Mouse (Mus musculus) liver, postnatal 0 days (tissue): ENCODE data around the gene Fam163b. TPM values are rescaled to one million over a fixed set of nuclear protein-coding genes. Genes with fewer than 3 reads are reported as not detected.

ENCODE experiments used
- ATAC-seq: fragments of 200-750 bp; cut with Nextera tagmentation; 2 replicates; pipeline ENCODE4 v1.8.0; 2017; ENCODE audit warnings: mild to moderate bottlenecking, moderate library complexity
- DNase-seq: peaks from one replicate; pipeline ENCODE4 v3.0.0-alpha.2; 2016
- H3K27ac ChIP-seq: fragments of 300-500 bp; sonication (generic); 2 replicates; pipeline ENCODE4 v1.5.1; 2014; ENCODE audit warnings: antibody characterized with exemption, moderate library complexity, mild to moderate bottlenecking, low read depth
- H3K27me3 ChIP-seq: fragments of 300-500 bp; sonication (generic); 2 replicates; pipeline ENCODE4 v1.6.1; 2014; ENCODE audit warnings: low read length, control low read depth, mixed read lengths; ENCODE audit not compliant: insufficient read depth
- H3K36me3 ChIP-seq: fragments of 300-500 bp; sonication (generic); replicated peaks from 2 replicates; pipeline ENCODE4 v1.6.1; 2014; ENCODE audit warnings: mild to moderate bottlenecking, control low read depth, low read length, moderate library complexity, mixed read lengths; ENCODE audit not compliant: insufficient read depth
- H3K4me1 ChIP-seq: fragments of 300-500 bp; sonication (generic); 2 replicates; pipeline ENCODE4 v1.6.1; 2014; ENCODE audit warnings: antibody characterized with exemption, mild to moderate bottlenecking, control low read depth; ENCODE audit not compliant: insufficient read depth
- H3K4me2 ChIP-seq: fragments of 300-500 bp; sonication (generic); 2 replicates; pipeline ENCODE4 v1.6.1; 2014; ENCODE audit warnings: low read depth, mild to moderate bottlenecking, low read length, moderate library complexity, mixed read lengths
- H3K4me3 ChIP-seq: fragments of 300-500 bp; sonication (generic); 2 replicates; pipeline ENCODE4 v1.5.1; 2014; ENCODE audit warnings: low read depth, low read length
- H3K9ac ChIP-seq: fragments of 300-500 bp; sonication (generic); replicated peaks from 2 replicates; pipeline ENCODE4 v1.6.1; 2014; ENCODE audit warnings: mild to moderate bottlenecking, moderate library complexity
- H3K9me3 ChIP-seq: fragments of 300-500 bp; sonication (generic); 2 replicates; pipeline ENCODE4 v1.6.1; 2016; ENCODE audit warnings: mild to moderate bottlenecking, control low read depth, low read length, mixed read lengths
- CTCF ChIP-seq: sonication (generic); IDR thresholded peaks from 2 replicates; pipeline ENCODE4 v1.5.1; 2016; ENCODE audit warnings: antibody characterized with exemption, low read depth
- EP300 ChIP-seq: IDR thresholded peaks from 2 replicates; pipeline ENCODE4 v1.6.1; 2016; ENCODE audit warnings: antibody characterized with exemption, low read depth, mild to moderate bottlenecking
- WGBS: fragments of 180-500 bp; shearing (Covaris S2); extraction: QIAGEN DNeasy Blood & Tissue Kit; methylation state at CpG from one replicate; pipeline ENCODE4 v1.1.7; 2014; ENCODE audit not compliant: insufficient replicate concordance; 5-methylcytosine and 5-hydroxymethylcytosine counted together
- polyA plus RNA-seq: library from polyadenylated mRNA; unstranded; fragments of >200 nt; fragmentation: Nextera tagmentation; extraction: Ambion mirVana; gene quantifications from 2 replicates; pipeline ENCODE4 v1.2.1, GENCODE M21; 2015

Gene Fam163b
- polyA plus RNA-seq, 1 experiment from 2014 or later, result not detected

DNA sequence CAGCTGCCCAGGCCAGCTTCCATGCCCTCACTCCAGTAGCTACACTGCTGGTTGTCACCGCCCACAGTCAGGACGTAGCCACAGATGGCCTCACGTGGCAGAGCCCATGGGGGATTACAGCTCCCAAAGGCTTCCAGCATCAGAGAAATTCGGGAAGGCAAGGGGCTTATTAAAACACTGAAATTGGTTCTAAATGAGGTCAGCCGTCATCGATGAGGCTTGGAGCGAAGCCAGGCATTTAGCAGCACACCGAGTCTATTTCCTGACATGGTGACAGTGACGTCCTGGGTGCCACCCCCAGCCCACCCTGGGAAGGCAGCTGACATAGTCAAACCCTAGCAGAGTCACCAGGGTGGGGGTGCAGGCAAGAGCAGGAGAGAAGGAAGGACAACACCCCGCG is 20.4 kb upstream of the Fam163b start:
- Histone ChIP-seq H3K4me1 (no peaks in the 10 kb centered on the region), H3K4me3 (no peak overlapping the region), H3K36me3 (no peaks in the 10 kb centered on the region), H3K4me2 (no peak overlapping the region), H3K27me3 (no peaks in the 10 kb centered on the region), H3K9ac (no peak overlapping the region), H3K9me3 (no peaks in the 10 kb centered on the region), H3K27ac (no peak overlapping the region)
- ATAC-seq, result no peak
- TF ChIP-seq EP300, result no peak
- no peak for TF ChIP-seq CTCF
- WGBS, result 67% methylated on average over 11 of the region's 11 CpGs
- DNase-seq, result no peak

- H3K4me2 ChIP-seq, result no peak overlapping the region
- H3K9ac ChIP-seq, result no peak overlapping the region
- ATAC-seq (no peak), DNase-seq (no peak)
- 85% methylated on average over 2 of the region's 2 CpGs for WGBS
- H3K9me3 ChIP-seq, result no peaks in the 10 kb centered on the region
- no peak overlapping the region for H3K27ac ChIP-seq
- H3K27me3 ChIP-seq, result no peaks in the 10 kb centered on the region
- no peaks in the 10 kb centered on the region for H3K4me1 ChIP-seq
- no peak overlapping the region for H3K4me3 ChIP-seq
- TF ChIP-seq EP300 (no peak), CTCF (no peak)
- no peaks in the 10 kb centered on the region for H3K36me3 ChIP-seq
Measured at GRCm38 (mm10) chr2:27161526-27161925, 19.2 kb upstream of the Fam163b start.

DNA sequence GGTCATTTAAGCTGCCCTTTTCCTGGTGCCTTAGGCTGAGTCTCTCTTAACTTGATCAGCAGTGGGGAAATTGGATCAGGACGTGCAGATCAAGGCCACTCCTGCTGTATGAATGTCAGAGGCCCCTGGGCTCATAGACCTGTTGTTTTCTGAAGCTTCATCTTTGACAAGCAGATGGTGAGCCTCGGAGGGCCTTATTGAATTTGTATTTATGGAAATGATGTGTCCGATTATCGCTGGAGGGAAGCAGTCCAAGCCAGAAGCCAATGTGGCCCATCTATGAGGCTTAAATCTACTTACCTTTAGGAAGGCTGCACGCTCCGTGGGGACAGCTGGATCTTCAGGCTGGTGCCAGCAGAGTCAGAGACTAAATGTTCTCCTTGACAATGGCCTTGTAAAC is 14.3 kb upstream of the Fam163b start:
- Histone ChIP-seq H3K27ac (no peak overlapping the region), H3K36me3 (no peaks in the 10 kb centered on the region), H3K4me2 (no peak overlapping the region), H3K4me1 (no peaks in the 10 kb centered on the region), H3K9ac (no peak overlapping the region), H3K27me3 (no peaks in the 10 kb centered on the region), H3K4me3 (no peak overlapping the region), H3K9me3 (no peaks in the 10 kb centered on the region)
- 65% methylated on average over 6 of the region's 6 CpGs for WGBS
- ATAC-seq (no peak), DNase-seq (no peak)
- TF ChIP-seq EP300 (no peak), CTCF (no peak)

- WGBS, result 73% methylated on average over 10 of the region's 10 CpGs
- no peak overlapping the region for H3K9ac ChIP-seq
- ATAC-seq (no peak), DNase-seq (no peak)
- no peaks in the 10 kb centered on the region for H3K36me3 ChIP-seq
- TF ChIP-seq CTCF (no peak), EP300 (no peak)
- no peak overlapping the region for H3K27ac ChIP-seq
- H3K27me3 ChIP-seq, result no peaks in the 10 kb centered on the region
- no peak overlapping the region for H3K4me2 ChIP-seq
- H3K9me3 ChIP-seq, result no peaks in the 10 kb centered on the region
- H3K4me1 ChIP-seq, result no peaks in the 10 kb centered on the region
- H3K4me3 ChIP-seq, result no peak overlapping the region
Measured at GRCm38 (mm10) chr2:27154466-27155185, 12.3 kb upstream of the Fam163b start.

- no peaks in the 10 kb centered on the region for H3K27me3 ChIP-seq
- H3K9me3 ChIP-seq, result no peaks in the 10 kb centered on the region
- H3K9ac ChIP-seq, result no peak overlapping the region
- H3K4me2 ChIP-seq, result no peak overlapping the region
- DNase-seq (no peak), ATAC-seq (no peak)
- H3K4me1 ChIP-seq, result no peaks in the 10 kb centered on the region
- H3K27ac ChIP-seq, result no peak overlapping the region
- TF ChIP-seq CTCF (no peak), EP300 (no peak)
- no peak overlapping the region for H3K4me3 ChIP-seq
- no peaks in the 10 kb centered on the region for H3K36me3 ChIP-seq
- WGBS, result 8% methylated on average over 2 of the region's 2 CpGs
Measured at GRCm38 (mm10) chr2:27149457-27149856, 7.2 kb upstream of the Fam163b start.

DNA sequence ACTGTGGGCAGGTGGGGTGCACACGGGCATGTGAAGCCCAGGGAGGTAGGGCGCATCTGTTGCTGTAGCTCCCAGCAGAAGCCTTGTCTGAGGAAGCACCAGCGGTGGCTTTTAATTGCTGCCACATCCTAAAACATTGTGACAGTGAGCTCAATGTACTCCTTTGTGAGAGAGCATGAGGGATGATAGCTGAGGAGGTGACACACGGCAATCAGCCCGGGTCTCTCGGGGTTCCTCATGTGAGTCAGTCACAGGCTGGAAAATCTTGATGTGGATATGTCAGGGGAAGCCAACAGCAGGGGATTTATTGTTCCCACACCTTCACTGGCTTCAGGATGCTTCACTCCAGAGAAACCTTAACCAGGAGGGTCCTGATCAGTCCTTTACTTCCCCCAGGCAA is 4.5 kb upstream of the Fam163b start:
- ATAC-seq (no peak), DNase-seq (no peak)
- Histone ChIP-seq H3K27me3 (peaks cover 9% of the 10 kb centered on the region), H3K36me3 (no peaks in the 10 kb centered on the region), H3K4me3 (no peak overlapping the region), H3K4me2 (no peak overlapping the region), H3K4me1 (0 out of 2 replicates have a peak, but pooled peaks cover 4% of the 10 kb centered on the region), H3K9ac (no peak overlapping the region), H3K27ac (no peak overlapping the region), H3K9me3 (no peaks in the 10 kb centered on the region)
- WGBS, result 71% methylated on average over 6 of the region's 6 CpGs
- no peak for TF ChIP-seq CTCF
- TF ChIP-seq EP300, result no peak
